Mouse (Mus musculus) limb, embryonic 10.5 days (tissue): ENCODE data around the gene Trp53i11. TPM values are rescaled to one million over a fixed set of nuclear protein-coding genes. Genes with fewer than 3 reads are reported as not detected.
A peak's percentile ranks its signal among the peaks of the same experiment; 100 is the strongest.

Experiments
- DNase-seq: peaks from one replicate; pipeline ENCODE4 v3.0.0-alpha.2; 2017; ENCODE audit warnings: low spot score
- H3K27ac ChIP-seq: fragments of 300-500 bp; sonication (generic); 2 replicates; pipeline ENCODE4 v1.5.1; 2016; ENCODE audit warnings: mild to moderate bottlenecking
- H3K27me3 ChIP-seq: fragments of 300-500 bp; sonication (generic); 2 replicates; pipeline ENCODE4 v1.6.1; 2016; ENCODE audit warnings: low read depth, mild to moderate bottlenecking; ENCODE audit not compliant: poor library complexity, severe bottlenecking
- H3K36me3 ChIP-seq: fragments of 300-500 bp; sonication (generic); 2 replicates; pipeline ENCODE4 v1.6.1; 2016; ENCODE audit warnings: mild to moderate bottlenecking, moderate library complexity
- H3K4me1 ChIP-seq: fragments of 300-500 bp; sonication (generic); 2 replicates; pipeline ENCODE4 v1.6.1; 2016
- H3K4me3 ChIP-seq: fragments of 300-500 bp; sonication (generic); 2 replicates; pipeline ENCODE4 v1.5.1; 2016; ENCODE audit warnings: mild to moderate bottlenecking, moderate library complexity
- H3K9me3 ChIP-seq: fragments of 300-500 bp; sonication (generic); replicated peaks from 2 replicates; pipeline ENCODE4 v1.6.1; 2016; ENCODE audit warnings: mild to moderate bottlenecking
- WGBS: fragments of 180-500 bp; shearing (Covaris S2); methylation state at CpG from one replicate; pipeline ENCODE4 v1.1.7; 2016; 5-methylcytosine and 5-hydroxymethylcytosine counted together
- polyA plus RNA-seq: library from polyadenylated mRNA; unstranded; fragments of >200 nt; fragmentation: Nextera tagmentation; extraction: Ambion mirVana; gene quantifications from 2 replicates; pipeline ENCODE4 v1.2.1, GENCODE M21; 2016

Trp53i11 gene
- polyA plus RNA-seq, 1 experiment from 2014 or later, result 25.2 TPM

DNA sequence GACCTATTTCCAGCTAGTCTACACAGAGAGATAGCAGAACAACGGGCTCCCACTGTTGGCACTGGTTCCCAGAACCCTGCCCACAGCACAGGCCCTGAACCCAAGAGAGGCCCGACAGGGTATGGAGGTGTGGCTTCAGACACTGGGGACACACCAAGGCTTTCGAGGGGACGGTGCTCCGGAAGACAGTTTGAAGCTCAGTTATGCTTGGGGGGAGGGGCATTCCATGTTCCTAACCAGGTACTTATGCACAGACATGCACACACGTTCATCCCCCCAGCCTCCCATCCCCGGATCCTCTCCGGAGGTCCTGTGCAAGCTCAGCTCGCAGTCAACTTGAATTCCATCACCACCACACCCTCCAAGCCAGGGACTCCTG lies 4.8 kb downstream of the Trp53i11 start:
- peaks cover 37% of the 10 kb centered on the region for H3K27me3 ChIP-seq
- H3K4me1 ChIP-seq, result peaks cover 46% of the 10 kb centered on the region
- peak overlapping the region; percentile 5; the same call in 1 of the 2 replicates for H3K27ac ChIP-seq
- no peak overlapping the region for H3K4me3 ChIP-seq
- H3K36me3 ChIP-seq, result no peaks in the 10 kb centered on the region
- no peaks in the 10 kb centered on the region for H3K9me3 ChIP-seq
- 65% methylated on average over 9 of the region's 9 CpGs for WGBS
- no peak for DNase-seq

DNA sequence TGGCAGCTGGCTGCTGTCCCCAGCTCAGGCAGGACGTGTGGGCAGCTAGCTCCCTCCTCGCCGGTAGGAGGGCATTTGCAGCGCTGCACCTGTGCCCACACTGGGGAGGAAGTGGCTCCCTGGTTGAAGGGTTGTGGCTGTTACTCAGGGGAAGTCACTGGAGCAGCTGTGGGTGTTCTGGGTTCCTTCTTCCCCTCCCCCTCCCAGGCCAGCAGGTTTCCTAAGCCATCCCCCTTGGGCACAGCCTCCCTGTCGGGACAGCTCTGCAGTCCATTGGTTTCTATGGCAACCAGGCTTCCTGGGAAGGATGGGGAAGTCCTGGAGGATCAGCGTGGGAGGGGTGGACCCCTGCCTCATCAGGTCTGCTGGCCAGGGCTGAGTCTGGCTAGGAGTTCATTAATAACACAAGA lies 5.3 kb downstream of the Trp53i11 start:
- peaks cover 32% of the 10 kb centered on the region for H3K27me3 ChIP-seq
- H3K36me3 ChIP-seq, result no peaks in the 10 kb centered on the region
- H3K9me3 ChIP-seq, result no peaks in the 10 kb centered on the region
- peaks cover 41% of the 10 kb centered on the region for H3K4me1 ChIP-seq
- H3K27ac ChIP-seq, result no peak overlapping the region
- 18% methylated on average over 6 of the region's 6 CpGs for WGBS
- no peak overlapping the region for H3K4me3 ChIP-seq
- no peak for DNase-seq

DNA sequence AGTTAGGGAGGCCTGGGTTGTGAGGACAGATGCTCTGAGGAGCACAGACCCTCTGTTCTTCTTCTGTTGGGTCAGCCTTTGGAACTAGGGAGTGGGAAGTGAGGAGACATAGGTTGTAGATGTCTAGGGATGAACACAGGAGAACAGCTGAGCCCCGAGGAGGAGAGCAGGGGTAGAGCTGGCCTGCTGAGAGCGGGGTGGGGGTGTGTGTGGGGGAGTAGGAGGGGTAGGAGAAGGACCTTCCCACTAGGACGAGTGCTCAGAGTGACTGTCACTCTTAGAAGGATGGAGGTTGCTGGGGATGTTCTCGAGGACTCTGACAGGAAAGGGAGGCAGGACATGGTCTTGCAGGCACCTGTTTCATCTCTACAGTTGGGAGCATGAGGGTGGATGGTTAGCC lies 6.5 kb downstream of the Trp53i11 start:
- no peak overlapping the region for H3K4me3 ChIP-seq
- no peak overlapping the region for H3K27ac ChIP-seq
- H3K27me3 ChIP-seq, result peaks cover 20% of the 10 kb centered on the region
- H3K4me1 ChIP-seq, result peaks cover 30% of the 10 kb centered on the region
- DNase-seq, result no peak
- WGBS, result 73% methylated on average over 4 of the region's 4 CpGs
- H3K9me3 ChIP-seq, result no peaks in the 10 kb centered on the region
- H3K36me3 ChIP-seq, result no peaks in the 10 kb centered on the region

DNA sequence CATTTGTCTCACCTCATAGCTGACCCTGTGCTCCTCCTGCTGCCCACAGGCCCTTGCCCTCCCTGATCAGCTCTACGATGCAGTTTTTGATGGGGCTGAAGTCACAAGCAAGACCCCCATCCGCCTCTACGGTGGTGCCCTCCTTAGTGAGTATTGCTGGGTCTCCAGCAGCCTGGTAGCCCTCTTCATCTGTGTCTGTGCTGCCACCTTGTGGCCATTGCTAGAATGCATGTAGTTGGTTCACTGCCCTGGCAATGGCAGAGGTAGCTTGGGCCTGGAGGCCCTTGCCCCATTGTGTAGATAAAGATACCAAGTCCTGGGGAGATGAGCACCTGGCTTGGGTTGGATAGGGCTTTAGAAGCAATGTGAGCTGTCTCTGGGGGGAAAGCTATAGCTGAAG lies 11.5 kb downstream of the Trp53i11 start:
- peak; percentile 95 for DNase-seq
- peaks cover 32% of the 10 kb centered on the region for H3K4me1 ChIP-seq
- H3K27ac ChIP-seq, result no peak overlapping the region
- 32% methylated on average over 3 of the region's 3 CpGs for WGBS
- H3K36me3 ChIP-seq, result 0 out of 2 replicates have a peak, but pooled peaks cover 6% of the 10 kb centered on the region
- no peaks in the 10 kb centered on the region for H3K9me3 ChIP-seq
- no peaks in the 10 kb centered on the region for H3K27me3 ChIP-seq
- no peak overlapping the region for H3K4me3 ChIP-seq

DNA sequence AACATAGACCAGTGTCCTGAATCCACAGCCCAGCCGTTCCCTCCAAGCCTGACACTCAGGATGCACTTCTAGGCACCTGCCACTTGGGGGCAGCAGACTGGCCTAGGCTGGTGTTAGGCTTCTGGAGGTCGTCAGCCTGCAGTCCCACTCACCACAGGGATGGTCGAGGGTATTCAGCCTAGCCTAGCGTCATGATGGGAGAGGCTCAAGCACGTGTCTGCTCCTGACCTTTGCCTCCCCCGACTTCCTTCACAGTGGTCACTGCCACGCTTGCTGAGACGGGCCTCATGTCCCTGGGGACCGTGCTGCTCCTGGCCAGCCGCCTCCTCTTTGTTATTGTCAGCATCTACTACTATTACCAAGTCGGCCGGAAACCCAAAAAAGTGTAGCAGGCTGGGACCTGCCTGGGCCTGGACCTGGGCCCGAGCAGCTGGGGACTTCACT lies 12.2 kb downstream of the Trp53i11 start:
- Histone ChIP-seq H3K27ac (0 out of 2 replicates have a peak overlapping the region, but pooled peaks have one; percentile 4), H3K36me3 (0 out of 2 replicates have a peak, but pooled peaks cover 6% of the 10 kb centered on the region), H3K27me3 (no peaks in the 10 kb centered on the region), H3K4me1 (peaks cover 37% of the 10 kb centered on the region), H3K4me3 (no peak overlapping the region), H3K9me3 (no peaks in the 10 kb centered on the region)
- 53% methylated on average over 13 of the region's 13 CpGs for WGBS
- DNase-seq, result peak; percentile 80

DNA sequence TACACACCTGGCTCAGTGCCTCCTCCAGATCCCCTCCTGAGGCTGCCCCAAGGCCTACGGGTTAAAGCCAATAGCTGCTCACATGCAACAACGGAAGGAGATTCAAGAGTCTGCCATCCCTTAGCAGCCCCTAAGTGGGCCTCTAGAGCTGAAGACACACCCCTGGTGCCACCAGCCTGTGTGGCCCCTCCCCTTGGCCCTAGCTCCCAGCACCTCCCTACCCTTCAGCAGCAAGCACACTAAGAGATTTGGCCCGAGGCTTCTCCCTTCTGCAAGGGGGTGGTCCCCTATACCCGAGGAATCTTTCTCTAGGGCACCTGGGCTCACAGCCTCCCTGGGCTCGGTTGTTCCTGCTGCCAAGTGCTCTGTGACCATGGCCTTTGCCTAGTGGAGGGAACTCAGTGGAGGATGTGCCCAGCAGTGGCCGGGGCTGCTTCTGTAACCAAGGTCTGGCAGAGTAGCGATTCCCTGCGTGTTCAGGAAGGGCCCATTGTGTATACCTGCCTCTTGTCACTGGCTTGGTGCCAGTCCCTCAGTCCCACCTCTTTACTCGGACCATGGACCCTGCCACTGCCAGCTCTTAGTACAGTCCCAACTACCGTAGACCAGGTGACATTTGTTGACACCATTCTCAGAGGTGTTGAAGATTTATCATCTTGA lies 13.5 kb downstream of the Trp53i11 start:
- H3K4me3 ChIP-seq, result no peak overlapping the region
- peak overlapping the region; percentile 2; the same call in 1 of the 2 replicates for H3K27ac ChIP-seq
- 77% methylated on average over 10 of the region's 10 CpGs for WGBS
- H3K27me3 ChIP-seq, result 0 out of 2 replicates have a peak, but pooled peaks cover 7% of the 10 kb centered on the region
- H3K4me1 ChIP-seq, result peaks cover 37% of the 10 kb centered on the region
- 0 out of 2 replicates have a peak, but pooled peaks cover 6% of the 10 kb centered on the region for H3K36me3 ChIP-seq
- no peak for DNase-seq
- no peaks in the 10 kb centered on the region for H3K9me3 ChIP-seq

DNA sequence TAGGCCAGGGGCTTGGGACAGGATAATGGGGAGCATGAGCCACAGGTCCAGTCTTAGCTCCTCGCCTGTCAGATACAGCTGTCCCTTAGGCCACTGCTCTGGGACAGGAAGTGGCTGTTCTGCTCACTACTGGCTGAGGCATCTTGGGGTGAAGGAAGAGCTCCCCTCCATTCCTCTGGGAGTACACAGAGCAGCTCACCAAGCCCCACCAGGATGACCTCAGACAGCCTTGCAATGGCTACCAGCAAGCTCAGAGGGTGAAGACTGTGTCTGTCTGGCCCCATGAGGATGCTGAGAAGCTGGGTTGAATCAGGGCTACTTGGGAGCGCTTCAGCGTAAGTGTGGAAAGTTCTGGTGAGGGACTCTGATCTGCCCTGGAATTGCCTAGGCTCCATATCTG lies 14.6 kb downstream of the Trp53i11 start:
- Histone ChIP-seq H3K27me3 (0 out of 2 replicates have a peak, but pooled peaks cover 7% of the 10 kb centered on the region), H3K9me3 (no peaks in the 10 kb centered on the region), H3K36me3 (0 out of 2 replicates have a peak, but pooled peaks cover 6% of the 10 kb centered on the region), H3K27ac (no peak overlapping the region), H3K4me3 (no peak overlapping the region), H3K4me1 (peaks cover 37% of the 10 kb centered on the region)
- no peak for DNase-seq
- 91% methylated on average over 3 of the region's 3 CpGs for WGBS

DNA sequence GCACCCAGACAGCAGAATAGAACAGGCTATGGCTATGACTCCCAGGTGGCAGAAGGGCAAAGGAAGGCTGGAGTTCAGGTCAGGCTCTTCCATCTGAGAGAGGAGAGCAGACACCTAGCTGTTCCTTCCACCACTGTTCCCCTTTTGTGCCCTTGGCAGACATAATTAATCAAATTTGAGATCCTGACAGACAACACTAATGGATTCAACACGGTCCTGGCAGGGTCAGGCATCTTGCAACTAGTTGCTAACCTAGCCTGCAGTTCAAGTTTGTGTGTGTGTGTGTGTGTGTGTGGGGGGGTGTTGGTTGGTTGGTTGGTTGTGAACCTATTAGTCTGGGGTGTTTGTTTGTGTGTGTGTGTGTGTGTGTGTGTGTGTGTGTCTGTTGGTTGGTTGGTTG lies 15.4 kb downstream of the Trp53i11 start:
- peaks cover 37% of the 10 kb centered on the region for H3K4me1 ChIP-seq

DNA sequence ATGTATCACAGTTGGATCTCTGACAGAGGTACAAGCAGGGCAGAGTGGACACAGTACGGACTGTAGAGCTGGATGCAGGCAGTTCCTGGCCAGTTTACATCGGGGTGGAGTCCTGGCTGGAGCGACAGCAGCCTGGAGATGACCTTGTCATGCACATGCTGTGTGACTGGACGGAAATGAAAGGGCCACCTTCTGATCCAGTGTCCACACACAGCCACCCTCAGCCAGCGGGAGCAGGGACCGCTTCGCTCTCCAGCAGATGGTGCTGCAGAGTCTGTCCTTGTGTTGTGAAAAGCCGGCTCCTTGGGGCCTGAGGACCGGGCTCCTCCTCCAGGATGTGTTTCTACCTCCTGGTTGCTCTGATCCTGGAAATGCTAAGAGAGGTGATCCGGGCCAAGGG lies 16.3 kb downstream of the Trp53i11 start:
- WGBS, result 15% methylated on average over 10 of the region's 10 CpGs
- Histone ChIP-seq H3K4me3 (no peak overlapping the region), H3K27me3 (0 out of 2 replicates have a peak, but pooled peaks cover 7% of the 10 kb centered on the region), H3K4me1 (peaks cover 37% of the 10 kb centered on the region), H3K27ac (no peak overlapping the region), H3K9me3 (no peaks in the 10 kb centered on the region), H3K36me3 (0 out of 2 replicates have a peak, but pooled peaks cover 6% of the 10 kb centered on the region)
- DNase-seq, result peak; percentile 74

More for the DNA sequence above, 15.4 kb downstream of the Trp53i11 start:
- WGBS, result 34% methylated on average over 1 of the region's 1 CpGs
- Histone ChIP-seq H3K27ac (no peak overlapping the region), H3K9me3 (no peaks in the 10 kb centered on the region), H3K36me3 (0 out of 2 replicates have a peak, but pooled peaks cover 6% of the 10 kb centered on the region), H3K4me3 (no peak overlapping the region), H3K27me3 (0 out of 2 replicates have a peak, but pooled peaks cover 7% of the 10 kb centered on the region)
- DNase-seq, result no peak

DNA sequence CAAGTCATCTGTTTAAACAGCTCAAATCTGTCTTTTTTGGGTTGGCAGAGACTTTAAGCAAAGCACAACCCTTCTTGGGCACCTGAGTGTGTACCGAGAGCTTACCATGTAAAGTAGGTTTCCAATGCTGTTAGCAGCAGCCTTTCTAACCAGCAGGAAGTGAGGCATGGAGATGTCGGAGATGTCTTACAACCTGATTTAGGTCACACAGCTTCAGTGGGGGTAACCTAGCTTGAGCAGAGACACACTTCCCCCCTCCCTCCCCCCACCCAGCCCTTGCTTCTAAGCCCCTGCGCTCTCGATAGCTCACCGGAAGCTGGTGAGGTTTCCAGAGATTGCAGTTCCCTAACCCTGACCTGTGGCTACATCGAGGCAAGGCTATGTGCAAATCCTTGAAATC lies 17.2 kb downstream of the Trp53i11 start:
- Histone ChIP-seq H3K4me1 (peaks cover 30% of the 10 kb centered on the region), H3K9me3 (no peaks in the 10 kb centered on the region), H3K4me3 (no peak overlapping the region), H3K36me3 (0 out of 2 replicates have a peak, but pooled peaks cover 6% of the 10 kb centered on the region), H3K27ac (no peak overlapping the region), H3K27me3 (0 out of 2 replicates have a peak, but pooled peaks cover 7% of the 10 kb centered on the region)
- no peak for DNase-seq
- 87% methylated on average over 6 of the region's 6 CpGs for WGBS

DNA sequence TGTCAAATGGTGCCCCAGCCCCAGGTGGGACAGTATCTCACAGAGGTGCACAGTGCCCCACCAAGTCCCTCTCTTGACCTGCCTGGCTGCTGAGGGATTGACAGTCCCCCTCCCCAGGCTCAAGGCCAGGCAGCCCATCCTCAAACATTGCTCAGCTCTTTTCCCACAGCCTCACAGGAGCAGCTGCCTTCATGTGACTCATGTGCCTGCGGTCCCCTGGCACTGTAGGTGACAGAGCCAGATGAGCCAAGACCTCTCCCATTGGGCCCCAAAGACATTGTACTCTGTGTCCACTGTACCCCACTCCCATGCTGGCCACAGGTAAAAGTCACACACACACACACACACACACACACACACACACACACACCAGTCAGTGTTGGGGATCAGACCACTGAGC lies 18.8 kb downstream of the Trp53i11 start:
- no peak overlapping the region for H3K4me3 ChIP-seq
- peaks cover 20% of the 10 kb centered on the region for H3K4me1 ChIP-seq
- no peak overlapping the region for H3K27ac ChIP-seq
- WGBS, result 86% methylated on average over 1 of the region's 1 CpGs
- DNase-seq, result no peak
- H3K9me3 ChIP-seq, result no peaks in the 10 kb centered on the region
- 0 out of 2 replicates have a peak, but pooled peaks cover 7% of the 10 kb centered on the region for H3K27me3 ChIP-seq
- H3K36me3 ChIP-seq, result 0 out of 2 replicates have a peak, but pooled peaks cover 6% of the 10 kb centered on the region

DNA sequence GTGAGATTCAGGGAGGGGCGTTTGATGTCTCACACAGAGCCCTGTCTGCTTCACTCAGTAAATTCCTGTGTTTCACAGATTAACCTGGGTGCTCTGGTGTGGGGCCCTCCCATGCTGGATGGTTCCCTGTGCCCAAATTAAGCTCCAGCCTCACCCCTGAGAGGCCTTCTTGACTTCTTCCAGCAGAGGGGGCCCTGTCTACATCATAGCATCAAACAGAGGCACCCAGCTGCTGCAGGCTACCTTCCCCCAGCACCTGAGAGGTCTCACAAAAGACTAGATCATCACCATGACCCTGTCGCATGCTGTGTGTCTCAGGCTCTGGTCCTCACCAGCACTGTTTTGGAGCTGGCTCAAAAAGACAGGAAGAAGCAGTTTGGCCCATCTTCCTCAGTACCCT lies 25.0 kb downstream of the Trp53i11 start:
- H3K9me3 ChIP-seq, result no peaks in the 10 kb centered on the region
- no peaks in the 10 kb centered on the region for H3K27me3 ChIP-seq
- H3K4me3 ChIP-seq, result no peak overlapping the region
- peaks cover 22% of the 10 kb centered on the region for H3K4me1 ChIP-seq
- 70% methylated on average over 2 of the region's 2 CpGs for WGBS
- DNase-seq, result no peak
- H3K27ac ChIP-seq, result no peak overlapping the region
- H3K36me3 ChIP-seq, result peaks cover 3% of the 10 kb centered on the region; the same call in 1 of the 2 replicates

DNA sequence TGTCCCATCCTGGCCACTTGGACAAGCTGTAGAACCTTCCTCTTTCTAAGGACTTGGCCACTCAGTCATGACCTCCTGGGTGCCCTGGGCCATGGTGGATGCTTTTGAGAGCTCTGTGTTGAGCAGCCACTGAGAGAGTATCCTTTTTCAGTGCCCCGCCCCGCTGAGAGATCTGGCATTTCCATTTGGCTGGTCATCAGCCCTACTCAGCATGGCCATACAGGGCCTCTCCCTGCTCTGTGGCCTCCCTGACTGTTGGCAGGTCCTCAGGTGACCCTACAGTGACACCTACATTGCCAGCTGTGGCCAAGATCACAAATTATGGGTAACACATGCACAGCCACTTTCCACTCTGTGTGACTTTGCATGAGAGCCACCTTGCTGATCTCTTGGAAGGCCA lies 25.5 kb downstream of the Trp53i11 start:
- 90% methylated on average over 2 of the region's 2 CpGs for WGBS
- Histone ChIP-seq H3K36me3 (peaks cover 3% of the 10 kb centered on the region; the same call in 1 of the 2 replicates), H3K4me3 (no peak overlapping the region), H3K27ac (no peak overlapping the region), H3K4me1 (peaks cover 25% of the 10 kb centered on the region), H3K27me3 (peaks cover 5% of the 10 kb centered on the region; the same call in 1 of the 2 replicates), H3K9me3 (no peaks in the 10 kb centered on the region)
- DNase-seq, result no peak
